Mouse (Mus musculus): Measurements from ENCODE around the gene Zfp37. TPM values are rescaled to one million over a fixed set of nuclear protein-coding genes. Genes with fewer than 3 reads are reported as not detected.
"Not testable (repeated sequence)": the region's sequence is repeated elsewhere in the genome, so short reads cannot be mapped to it uniquely, and the experiment has no call there.

Gene Zfp37
- polyA plus RNA-seq, 1 experiment from 2014 or later: 3.1 TPM

GRCm38 (mm10) chr4:62199923-62200529, 30.8 kb downstream of the Zfp37 start:
- no peak overlapping the region for H3K4me3 ChIP-seq (ENCODE audit: low read depth, low read length)
- H3K9me3 ChIP-seq (ENCODE audit: control insufficient read depth): no peaks in the 10 kb centered on the region
- H3K27ac ChIP-seq (ENCODE audit: low read depth, low read length): no peak overlapping the region
- peak; percentile 85 for ATAC-seq
- peaks cover 41% of the 10 kb centered on the region for H3K36me3 ChIP-seq (ENCODE audit: control insufficient read depth, insufficient read depth)
- H3K4me1 ChIP-seq (replicated peaks; ENCODE audit: control insufficient read depth, insufficient read depth, low read length): no peaks in the 10 kb centered on the region
- TF ChIP-seq CTCF (IDR thresholded peaks at IDR 0.05; ENCODE audit: low read depth): no peak
- H3K4me2 ChIP-seq (replicated peaks; ENCODE audit: low read depth): no peak overlapping the region
- H3K27me3 ChIP-seq (replicated peaks; ENCODE audit: control insufficient read depth, insufficient read depth, low read length): no peaks in the 10 kb centered on the region
- no peak overlapping the region for H3K9ac ChIP-seq (ENCODE audit: low read depth, low read length)
- 53% methylated on average over 7 of the region's 7 CpGs for WGBS

GRCm38 (mm10) chr4:62188778-62189177, 42.1 kb downstream of the Zfp37 start:
- H3K9me3 ChIP-seq (ENCODE audit: control insufficient read depth): peaks cover 38% of the 10 kb centered on the region
- no peak overlapping the region for H3K27ac ChIP-seq (ENCODE audit: low read depth, low read length)
- no peak for ATAC-seq
- H3K4me3 ChIP-seq (ENCODE audit: low read depth, low read length): no peak overlapping the region
- no peak overlapping the region for H3K9ac ChIP-seq (ENCODE audit: low read depth, low read length)
- no peak overlapping the region for H3K4me2 ChIP-seq (replicated peaks; ENCODE audit: low read depth)
- no peaks in the 10 kb centered on the region for H3K27me3 ChIP-seq (replicated peaks; ENCODE audit: control insufficient read depth, insufficient read depth, low read length)
- peaks cover 30% of the 10 kb centered on the region for H3K36me3 ChIP-seq (ENCODE audit: control insufficient read depth, insufficient read depth)
- H3K4me1 ChIP-seq (replicated peaks; ENCODE audit: control insufficient read depth, insufficient read depth, low read length): no peaks in the 10 kb centered on the region
- no peak for TF ChIP-seq CTCF (IDR thresholded peaks at IDR 0.05; ENCODE audit: low read depth)

GRCm38 (mm10) chr4:62177282-62177681, 53.6 kb downstream of the Zfp37 start:
- Histone ChIP-seq H3K27me3 (replicated peaks; ENCODE audit: control insufficient read depth, insufficient read depth, low read length) (no peaks in the 10 kb centered on the region), H3K4me1 (replicated peaks; ENCODE audit: control insufficient read depth, insufficient read depth, low read length) (no peaks in the 10 kb centered on the region), H3K4me3 (ENCODE audit: low read depth, low read length) (no peak overlapping the region), H3K9ac (ENCODE audit: low read depth, low read length) (no peak overlapping the region), H3K9me3 (ENCODE audit: control insufficient read depth) (no peaks in the 10 kb centered on the region), H3K36me3 (ENCODE audit: control insufficient read depth, insufficient read depth) (no peaks in the 10 kb centered on the region), H3K4me2 (replicated peaks; ENCODE audit: low read depth) (no peak overlapping the region), H3K27ac (ENCODE audit: low read depth, low read length) (no peak overlapping the region)
- no peak for ATAC-seq
- peak; percentile 74 for TF ChIP-seq CTCF (IDR thresholded peaks at IDR 0.05; ENCODE audit: low read depth)
- 35% methylated on average over 5 of the region's 5 CpGs for WGBS

GRCm38 (mm10) chr4:62174471-62174870, 56.4 kb downstream of the Zfp37 start:
- Histone ChIP-seq H3K36me3 (ENCODE audit: control insufficient read depth, insufficient read depth) (no peaks in the 10 kb centered on the region), H3K9me3 (ENCODE audit: control insufficient read depth) (no peaks in the 10 kb centered on the region), H3K27me3 (replicated peaks; ENCODE audit: control insufficient read depth, insufficient read depth, low read length) (no peaks in the 10 kb centered on the region), H3K4me2 (replicated peaks; ENCODE audit: low read depth) (no peak overlapping the region), H3K27ac (ENCODE audit: low read depth, low read length) (no peak overlapping the region), H3K4me1 (replicated peaks; ENCODE audit: control insufficient read depth, insufficient read depth, low read length) (no peaks in the 10 kb centered on the region), H3K9ac (ENCODE audit: low read depth, low read length) (no peak overlapping the region), H3K4me3 (ENCODE audit: low read depth, low read length) (no peak overlapping the region)
- ATAC-seq: no peak
- 83% methylated on average over 4 of the region's 4 CpGs for WGBS
- TF ChIP-seq CTCF (IDR thresholded peaks at IDR 0.05; ENCODE audit: low read depth): no peak

GRCm38 (mm10) chr4:62167636-62168035, 63.2 kb downstream of the Zfp37 start:
- WGBS: 92% methylated on average over 13 of the region's 13 CpGs
- not testable (repeated sequence) for H3K36me3 ChIP-seq (ENCODE audit: control insufficient read depth, insufficient read depth); H3K27me3 ChIP-seq (replicated peaks; ENCODE audit: control insufficient read depth, insufficient read depth, low read length); ATAC-seq; H3K4me1 ChIP-seq (replicated peaks; ENCODE audit: control insufficient read depth, insufficient read depth, low read length); H3K9me3 ChIP-seq (ENCODE audit: control insufficient read depth); H3K4me3 ChIP-seq (ENCODE audit: low read depth, low read length); H3K27ac ChIP-seq (ENCODE audit: low read depth, low read length); H3K4me2 ChIP-seq (replicated peaks; ENCODE audit: low read depth); H3K9ac ChIP-seq (ENCODE audit: low read depth, low read length)

GRCm38 (mm10) chr4:62158401-62158800, 72.4 kb downstream of the Zfp37 start:
- TF ChIP-seq CTCF (IDR thresholded peaks at IDR 0.05; ENCODE audit: low read depth): no peak
- WGBS: 70% methylated on average over 1 of the region's 1 CpGs
- Histone ChIP-seq H3K27me3 (replicated peaks; ENCODE audit: control insufficient read depth, insufficient read depth, low read length) (no peaks in the 10 kb centered on the region), H3K4me1 (replicated peaks; ENCODE audit: control insufficient read depth, insufficient read depth, low read length) (no peaks in the 10 kb centered on the region), H3K4me3 (ENCODE audit: low read depth, low read length) (no peak overlapping the region), H3K36me3 (ENCODE audit: control insufficient read depth, insufficient read depth) (no peaks in the 10 kb centered on the region), H3K9ac (ENCODE audit: low read depth, low read length) (no peak overlapping the region), H3K27ac (ENCODE audit: low read depth, low read length) (no peak overlapping the region), H3K4me2 (replicated peaks; ENCODE audit: low read depth) (no peak overlapping the region), H3K9me3 (ENCODE audit: control insufficient read depth) (no peaks in the 10 kb centered on the region)
- ATAC-seq: no peak

GRCm38 (mm10) chr4:62150811-62151210, 80.0 kb downstream of the Zfp37 start, which contains the start of gene Mup21:
Gene Mup21 (minus strand): TSS chr4:62150863.
- no peak within 1 kb of the TSS for H3K27ac ChIP-seq (ENCODE audit: low read depth, low read length)
- H3K4me1 ChIP-seq (replicated peaks; ENCODE audit: control insufficient read depth, insufficient read depth, low read length): no peaks in the 10 kb centered on the region
- no peaks in the 10 kb centered on the region for H3K36me3 ChIP-seq (ENCODE audit: control insufficient read depth, insufficient read depth)
- no peak for TF ChIP-seq CTCF (IDR thresholded peaks at IDR 0.05; ENCODE audit: low read depth)
- H3K9ac ChIP-seq (ENCODE audit: low read depth, low read length): no peak within 1 kb of the TSS
- no peak within 1 kb of the TSS for H3K4me2 ChIP-seq (replicated peaks; ENCODE audit: low read depth)
- 51% methylated on average over 2 of the region's 2 CpGs for whole genome bisulfite sequencing
- ATAC-seq: no peak
- no peaks in the 10 kb centered on the region for H3K27me3 ChIP-seq (replicated peaks; ENCODE audit: control insufficient read depth, insufficient read depth, low read length)
- H3K9me3 ChIP-seq (ENCODE audit: control insufficient read depth): no peaks in the 10 kb centered on the region
- H3K4me3 ChIP-seq (ENCODE audit: low read depth, low read length): no peak within 1 kb of the TSS

Other genes starting within 250 kb of the Zfp37 start
- 0.22 and 0.29 TPM in 2 replicates for gene Mup20, start 176.9 kb downstream of the Zfp37 start, polyA plus RNA-seq (2015; fragmentation: Nextera tagmentation; extraction: Ambion mirVana)
- gene Mup3, start 143.7 kb downstream of the Zfp37 start, polyA plus RNA-seq (2015; fragmentation: Nextera tagmentation; extraction: Ambion mirVana): not detected in 2 replicates
- gene Mup21, start 80.2 kb downstream of the Zfp37 start, polyA plus RNA-seq (2015; fragmentation: Nextera tagmentation; extraction: Ambion mirVana): not detected in 2 replicates
- 16.1 and 17.8 TPM in 2 replicates for gene Slc31a2, start 31.5 kb upstream of the Zfp37 start, polyA plus RNA-seq (2015; fragmentation: Nextera tagmentation; extraction: Ambion mirVana)
- 16.9 and 18.3 TPM in 2 replicates for gene Fkbp15, start 129.5 kb upstream of the Zfp37 start, polyA plus RNA-seq (2015; fragmentation: Nextera tagmentation; extraction: Ambion mirVana)
- 133 and 150 TPM in 2 replicates for gene Slc31a1, start 129.7 kb upstream of the Zfp37 start, polyA plus RNA-seq (2015; fragmentation: Nextera tagmentation; extraction: Ambion mirVana)
- 72.5 and 73.7 TPM in 2 replicates for gene Cdc26, start 177.6 kb upstream of the Zfp37 start, polyA plus RNA-seq (2015; fragmentation: Nextera tagmentation; extraction: Ambion mirVana)
- 6.9 and 8.0 TPM in 2 replicates for gene Prpf4, start 177.8 kb upstream of the Zfp37 start, polyA plus RNA-seq (2015; fragmentation: Nextera tagmentation; extraction: Ambion mirVana)
- gene Rnf183, start 204.2 kb upstream of the Zfp37 start, polyA plus RNA-seq (2015; fragmentation: Nextera tagmentation; extraction: Ambion mirVana): 0.14 and 0.35 TPM in 2 replicates
- 1.6 and 1.8 TPM in 2 replicates for gene Wdr31, start 239.8 kb upstream of the Zfp37 start, polyA plus RNA-seq (2015; fragmentation: Nextera tagmentation; extraction: Ambion mirVana)
- gene Bspry, start 249.0 kb upstream of the Zfp37 start, polyA plus RNA-seq (2015; fragmentation: Nextera tagmentation; extraction: Ambion mirVana): 14.7 and 20.5 TPM in 2 replicates

Measured in intestine, postnatal 0 days (tissue).